Mouse (Mus musculus) limb, embryonic 14.5 days (tissue): ENCODE measurements around the gene Plekha4. TPM values are rescaled to one million over a fixed set of nuclear protein-coding genes. Genes with fewer than 3 reads are reported as not detected.

ENCODE experiments used
- ATAC-seq: fragments of 200-750 bp; cut with Nextera tagmentation; 2 replicates; pipeline ENCODE4 v1.8.0; 2017; ENCODE audit warnings: low read depth, moderate number of reproducible peaks, moderate TSS enrichment; ENCODE audit not compliant: low FRiP score
- DNase-seq: peaks from one replicate; pipeline ENCODE4 v3.0.0-alpha.2; 2015; ENCODE audit warnings: low spot score
- H3K27ac ChIP-seq: fragments of 300-500 bp; sonication (generic); replicated peaks from 2 replicates; pipeline ENCODE4 v1.5.1; 2014; ENCODE audit warnings: low read depth, mild to moderate bottlenecking, low read length, moderate library complexity, mixed read lengths
- H3K27me3 ChIP-seq: fragments of 300-500 bp; sonication (generic); 2 replicates; pipeline ENCODE4 v1.6.1; 2014; ENCODE audit warnings: low read length, mixed read lengths; ENCODE audit not compliant: control insufficient read depth, insufficient read depth
- H3K36me3 ChIP-seq: fragments of 300-500 bp; sonication (generic); 2 replicates; pipeline ENCODE4 v1.6.1; 2014; ENCODE audit warnings: mild to moderate bottlenecking, low read length, moderate library complexity, mixed read lengths; ENCODE audit not compliant: control insufficient read depth, insufficient read depth
- H3K4me1 ChIP-seq: fragments of 300-500 bp; sonication (generic); 2 replicates; pipeline ENCODE4 v1.6.1; 2014; ENCODE audit warnings: antibody characterized with exemption, low read length, mixed read lengths; ENCODE audit not compliant: control insufficient read depth, insufficient read depth
- H3K4me2 ChIP-seq: fragments of 300-500 bp; sonication (generic); replicated peaks from 2 replicates; pipeline ENCODE4 v1.6.1; 2014; ENCODE audit warnings: low read depth, mild to moderate bottlenecking, low read length, moderate library complexity; ENCODE audit not compliant: severe bottlenecking
- H3K4me3 ChIP-seq: fragments of 300-500 bp; sonication (generic); replicated peaks from 2 replicates; pipeline ENCODE4 v1.5.1; 2014; ENCODE audit warnings: low read length
- H3K9ac ChIP-seq: fragments of 300-500 bp; sonication (generic); 2 replicates; pipeline ENCODE4 v1.6.1; 2014; ENCODE audit warnings: mild to moderate bottlenecking, low read depth, low read length, moderate library complexity; ENCODE audit not compliant: severe bottlenecking
- H3K9me3 ChIP-seq: fragments of 300-500 bp; sonication (generic); 2 replicates; pipeline ENCODE4 v1.6.1; 2016; ENCODE audit warnings: low read length; ENCODE audit not compliant: control insufficient read depth
- POLR2A ChIP-seq: fragments of 200-500 bp; IDR thresholded peaks from 2 replicates; pipeline ENCODE4 v1.8.0; 2012; ENCODE audit warnings: inconsistent platforms, mild to moderate bottlenecking, moderate library complexity, borderline replicate concordance; ENCODE audit not compliant: insufficient read depth, insufficient read length; ENCODE audit errors: extremely low read depth
- WGBS: fragments of 180-500 bp; shearing (Covaris S2); extraction: QIAGEN DNeasy Blood & Tissue Kit; methylation state at CpG from one replicate; pipeline ENCODE4 v1.1.7; 2014; 5-methylcytosine and 5-hydroxymethylcytosine counted together
- polyA plus RNA-seq, 2 experiments: library from polyadenylated mRNA; depleted of rRNA in 1 of 2; stranded (reverse) in 1 of 2; unstranded in 1 of 2; fragments of >200 nt; fragmentation: Nextera tagmentation in 1 of 2; extraction: Ambion mirVana in 1 of 2; gene quantifications; 2 replicates each; pipeline versions ENCODE4 v1.2.1 to v1.2.3; 2012 to 2014

The Plekha4 gene
- polyA plus RNA-seq, 2 experiments: 4.6 to 13.1 TPM

- Histone ChIP-seq H3K9me3 (no peaks in the 10 kb centered on the region), H3K4me2 (peak overlapping the region; percentile 80; the same call in 1 of the 2 replicates), H3K27me3 (no peaks in the 10 kb centered on the region), H3K36me3 (no peaks in the 10 kb centered on the region), H3K27ac (peak overlapping the region; percentile 65; the same call in 1 of the 2 replicates), H3K4me3 (peak overlapping the region; percentile 47), H3K4me1 (peaks cover 21% of the 10 kb centered on the region), H3K9ac (0 out of 2 replicates have a peak overlapping the region, but pooled peaks have one; percentile 50)
- DNase-seq: no peak
- ATAC-seq: no peak
- WGBS: 62% methylated on average over 8 of the region's 8 CpGs
- no peak for TF ChIP-seq POLR2A
These were observed 41.1 kb downstream of the Plekha4 start for GRCm38 (mm10) chr7:45567112-45567779.

- no peaks in the 10 kb centered on the region for H3K9me3 ChIP-seq
- no peak for TF ChIP-seq POLR2A
- ATAC-seq: peak; percentile 95
- under 1% methylated on average over 24 of the region's 24 CpGs for WGBS
- no peaks in the 10 kb centered on the region for H3K36me3 ChIP-seq
- H3K4me2 ChIP-seq: peak overlapping the region; percentile 80
- peak overlapping the region; percentile 50 for H3K9ac ChIP-seq
- H3K27me3 ChIP-seq: no peaks in the 10 kb centered on the region
- H3K27ac ChIP-seq: peak overlapping the region; percentile 65
- peak overlapping the region; percentile 47 for H3K4me3 ChIP-seq
- H3K4me1 ChIP-seq: peaks cover 21% of the 10 kb centered on the region
- DNase-seq: peak; percentile 97
These were observed 41.8 kb downstream of the Plekha4 start for GRCm38 (mm10) chr7:45567780-45568516.

GRCm38 (mm10) chr7:45568601-45569473 is 42.7 kb downstream of the Plekha4 start:
- H3K36me3 ChIP-seq: no peaks in the 10 kb centered on the region
- H3K4me2 ChIP-seq: peak overlapping the region; percentile 80
- no peak for TF ChIP-seq POLR2A
- WGBS: 81% methylated on average over 10 of the region's 10 CpGs
- 0 out of 2 replicates have a peak overlapping the region, but pooled peaks have one; percentile 38 for H3K9ac ChIP-seq
- no peaks in the 10 kb centered on the region for H3K27me3 ChIP-seq
- no peaks in the 10 kb centered on the region for H3K9me3 ChIP-seq
- DNase-seq (no peak), ATAC-seq (no peak; the same call in 1 of the 2 replicates)
- peak overlapping the region; percentile 65 for H3K27ac ChIP-seq
- peaks cover 21% of the 10 kb centered on the region for H3K4me1 ChIP-seq
- peak overlapping the region; percentile 47 for H3K4me3 ChIP-seq

- Histone ChIP-seq H3K9ac (peak within 1 kb of the TSS; percentile 80), H3K4me2 (peak within 1 kb of the TSS; percentile 75), H3K4me1 (peaks cover 21% of the 10 kb centered on the region), H3K4me3 (peak within 1 kb of the TSS; percentile 72), H3K27me3 (no peaks in the 10 kb centered on the region), H3K9me3 (no peaks in the 10 kb centered on the region), H3K36me3 (peaks cover 3% of the 10 kb centered on the region), H3K27ac (peak within 1 kb of the TSS; percentile 88)
- no peak; the same call in 1 of the 2 replicates for TF ChIP-seq POLR2A
- ATAC-seq (peak; percentile 68), DNase-seq (peak; percentile 72)
- WGBS: under 1% methylated on average over 29 of the region's 42 CpGs
These were observed 44.1 kb downstream of the Plekha4 start, which contains the start of gene Bcat2 for GRCm38 (mm10) chr7:45570103-45570741. TSS of gene Bcat2 (plus strand) at chr7:45570153.

DNA sequence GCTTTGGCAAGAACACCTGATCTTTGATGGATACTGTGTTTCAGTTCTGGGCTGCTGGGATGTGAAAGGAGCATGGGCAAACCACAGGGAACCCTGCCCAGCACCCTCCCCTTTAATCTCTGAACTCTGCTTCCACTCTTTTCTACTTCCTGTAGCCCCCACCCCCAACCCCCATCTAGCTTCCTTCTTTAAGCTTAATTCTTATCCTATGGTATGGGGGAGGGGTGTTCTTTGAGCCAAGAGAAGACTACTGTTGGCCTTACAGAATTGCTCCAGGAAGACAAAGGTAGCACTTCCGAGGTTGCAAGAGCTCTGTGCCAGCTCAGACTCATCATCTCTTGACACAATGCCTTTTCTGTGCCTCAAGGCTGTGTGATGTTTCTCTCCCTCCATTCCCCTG is 45.8 kb downstream of the Plekha4 start:
- H3K9me3 ChIP-seq: no peaks in the 10 kb centered on the region
- no peak for DNase-seq
- no peaks in the 10 kb centered on the region for H3K27me3 ChIP-seq
- H3K36me3 ChIP-seq: peaks cover 18% of the 10 kb centered on the region
- no peak overlapping the region for H3K9ac ChIP-seq
- no peak overlapping the region for H3K4me3 ChIP-seq
- no peak overlapping the region for H3K27ac ChIP-seq
- WGBS: 59% methylated on average over 1 of the region's 1 CpGs
- H3K4me2 ChIP-seq: no peak overlapping the region
- peaks cover 21% of the 10 kb centered on the region for H3K4me1 ChIP-seq
- no peak for TF ChIP-seq POLR2A
- ATAC-seq: no peak
